Mouse (Mus musculus) spleen, adult 18-20 months (tissue): ENCODE measurements around the gene Cmss1.

Experiments used
- DNase-seq, 2 experiments: peaks; one replicate each; pipeline ENCODE4 v3.0.0; 2022; ENCODE audit warnings: mixed read lengths in 2 of 2

Gene Cmss1

DNA sequence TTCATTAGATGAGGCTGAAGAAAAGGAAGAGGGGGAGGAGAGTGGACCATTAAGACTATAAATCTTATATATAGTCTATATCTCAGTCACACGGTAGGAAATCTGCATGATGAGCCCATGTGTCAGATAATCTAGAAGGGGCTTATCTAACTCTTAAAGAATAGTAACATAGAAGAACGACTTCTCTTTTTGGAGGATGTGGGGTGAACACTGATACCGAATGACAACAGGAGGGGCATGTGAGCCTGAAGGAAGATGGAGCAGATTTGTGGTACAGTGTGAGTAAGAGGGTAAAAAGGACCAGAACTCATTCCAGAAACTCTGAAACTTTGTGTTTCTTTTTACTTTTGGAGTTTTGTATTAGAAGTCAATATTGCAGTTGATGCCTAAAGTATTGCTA lies 97.6 kb downstream of the Cmss1 start:
- no peak for DNase-seq

DNA sequence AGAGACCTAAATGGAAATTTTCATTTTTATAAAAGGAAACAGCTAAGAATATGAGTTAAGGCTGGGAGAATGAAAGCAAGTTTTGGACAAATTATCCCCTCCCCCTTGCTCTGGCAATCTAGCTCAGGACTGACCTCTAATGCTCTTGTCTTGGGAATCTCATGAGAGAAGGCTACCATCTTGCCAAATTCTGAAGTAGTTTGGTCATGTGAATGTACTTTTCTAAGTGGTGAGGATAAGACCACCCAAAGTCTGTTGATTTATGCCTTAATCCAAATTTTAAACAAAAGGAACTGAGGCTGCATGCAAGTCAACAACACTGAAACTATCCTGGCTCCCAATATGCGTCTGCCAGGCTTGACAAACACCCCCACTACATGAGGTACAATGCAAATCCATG lies 98.3 kb downstream of the Cmss1 start:
- DNase-seq: no peak

DNA sequence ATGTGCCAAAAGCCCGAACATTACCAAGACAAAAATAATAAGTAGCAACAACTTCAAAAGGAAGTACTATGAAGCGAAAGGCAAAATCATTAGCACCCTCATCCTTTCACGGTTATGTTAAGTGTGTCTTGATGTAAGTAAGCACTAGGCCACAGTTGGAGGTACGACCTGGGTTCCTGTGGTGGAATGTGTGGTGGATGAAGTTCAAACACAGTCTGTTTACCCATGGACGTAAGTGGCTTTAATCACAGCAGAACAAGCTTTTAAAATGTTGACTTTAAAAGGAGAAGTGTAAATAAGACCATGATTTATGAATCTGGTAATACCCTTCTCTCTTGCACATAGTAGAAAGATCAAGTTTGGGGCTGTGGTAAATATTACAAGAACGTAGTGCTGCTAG lies 100.5 kb downstream of the Cmss1 start:
- DNase-seq: no peak

DNA sequence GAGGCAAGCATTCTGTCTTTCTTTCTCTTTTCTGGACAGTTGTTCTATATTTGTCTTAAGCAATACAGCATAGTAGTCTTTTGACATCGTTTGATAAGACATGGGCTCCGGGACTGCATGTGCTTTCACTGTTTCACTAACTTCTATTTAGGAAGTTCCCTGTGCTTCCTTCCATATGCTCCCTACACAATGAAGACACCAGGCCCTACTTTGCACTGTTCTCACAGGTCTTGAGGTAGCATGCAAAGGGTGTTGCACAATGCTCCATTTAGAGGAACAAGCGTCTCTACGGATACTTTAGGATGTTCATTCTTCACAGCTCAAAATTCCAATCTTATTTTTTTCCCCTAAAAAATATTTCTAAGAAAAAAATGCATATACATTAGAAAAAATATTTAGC lies 101.9 kb downstream of the Cmss1 start:
- no peak for DNase-seq

DNA sequence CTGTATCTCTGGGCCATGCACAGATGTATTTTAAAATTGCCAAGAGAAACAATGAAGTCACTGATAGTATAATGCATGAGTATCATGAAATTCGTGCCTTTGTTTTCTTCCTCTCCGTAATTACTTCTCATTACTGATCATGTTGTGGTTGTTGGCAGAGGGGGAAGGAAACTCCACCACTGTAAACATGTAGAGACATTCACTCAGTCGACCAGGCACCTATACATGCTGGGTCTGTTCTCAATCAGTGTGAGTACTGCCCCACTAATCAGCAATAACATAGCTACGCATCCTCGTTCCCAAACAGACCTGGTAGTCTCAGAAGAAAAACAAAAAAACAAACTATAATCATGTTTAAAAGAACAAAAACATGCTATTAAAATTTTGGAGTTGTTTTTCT lies 103.9 kb downstream of the Cmss1 start:
- no peak for DNase-seq

DNA sequence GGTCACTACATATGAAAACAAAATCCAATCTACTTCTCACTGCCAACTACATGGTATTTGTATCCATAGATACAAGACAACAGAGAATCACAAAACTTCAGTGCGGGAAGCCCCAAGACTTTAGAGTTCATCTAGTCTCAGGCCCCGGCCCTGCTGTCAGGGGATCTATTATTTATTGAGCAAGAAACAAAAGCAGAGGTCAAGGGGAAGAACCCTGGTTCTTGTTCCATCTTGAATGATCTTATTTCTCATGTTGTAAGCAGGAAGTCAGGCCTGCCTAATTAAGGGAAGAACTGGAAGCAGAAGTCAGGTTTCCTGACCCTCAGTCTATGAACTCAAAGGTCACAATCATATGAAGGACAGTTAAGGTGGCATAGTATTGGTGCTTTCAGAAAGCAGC lies 104.4 kb downstream of the Cmss1 start:
- no peak for DNase-seq

DNA sequence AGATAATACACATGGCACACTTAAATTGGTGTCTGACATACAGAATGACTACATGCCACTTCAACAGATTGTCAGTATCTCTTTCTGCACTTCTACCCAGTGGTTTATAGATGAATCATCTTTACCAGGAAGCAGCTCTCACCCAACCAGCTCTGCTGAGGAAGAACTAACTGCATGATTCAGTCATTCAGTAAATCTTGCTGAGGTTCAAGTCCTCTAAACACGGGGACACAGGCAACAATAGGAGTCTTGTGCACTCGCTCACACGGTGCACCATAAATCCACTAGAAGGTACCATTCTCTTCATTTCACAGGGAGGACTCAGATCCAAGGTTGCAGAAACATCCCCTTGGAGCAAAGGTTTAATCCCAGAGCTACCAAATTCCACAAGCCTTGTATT lies 105.8 kb downstream of the Cmss1 start:
- no peak for DNase-seq

DNA sequence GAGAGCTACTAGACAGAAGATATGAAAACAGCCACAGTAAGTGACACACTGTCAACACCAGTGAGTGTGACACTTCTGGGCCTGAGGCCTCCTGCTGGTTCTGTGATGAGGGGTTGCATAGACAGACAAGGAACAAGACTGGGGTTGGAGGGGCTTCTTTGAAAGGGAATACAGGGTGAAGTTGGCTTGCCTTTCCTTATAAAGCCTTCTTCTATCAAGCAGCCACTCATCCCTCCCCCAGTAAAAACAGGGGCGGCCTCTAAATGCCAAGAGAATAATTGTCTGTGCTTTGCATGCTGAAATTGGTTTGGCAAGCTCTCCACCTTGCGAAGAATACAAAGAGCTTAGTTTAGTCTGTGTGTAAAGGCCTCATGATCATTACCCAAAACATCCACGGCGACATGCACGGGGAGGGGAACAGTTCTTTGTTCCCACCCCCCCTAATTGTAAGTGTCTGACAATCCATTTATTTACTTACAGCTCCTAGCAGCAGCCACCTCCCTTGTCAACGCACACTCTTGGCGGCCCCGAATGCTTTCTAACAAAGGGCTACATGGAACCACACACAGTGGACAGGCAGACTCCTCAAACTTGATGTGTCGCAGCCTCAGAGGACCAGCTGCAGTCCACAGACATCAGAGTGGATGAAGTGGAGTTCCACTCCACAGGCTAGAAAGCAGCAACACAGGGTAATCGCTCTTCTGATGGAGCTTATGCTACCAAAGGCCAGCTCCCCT lies 110.1 kb downstream of the Cmss1 start:
- DNase-seq: no peak

DNA sequence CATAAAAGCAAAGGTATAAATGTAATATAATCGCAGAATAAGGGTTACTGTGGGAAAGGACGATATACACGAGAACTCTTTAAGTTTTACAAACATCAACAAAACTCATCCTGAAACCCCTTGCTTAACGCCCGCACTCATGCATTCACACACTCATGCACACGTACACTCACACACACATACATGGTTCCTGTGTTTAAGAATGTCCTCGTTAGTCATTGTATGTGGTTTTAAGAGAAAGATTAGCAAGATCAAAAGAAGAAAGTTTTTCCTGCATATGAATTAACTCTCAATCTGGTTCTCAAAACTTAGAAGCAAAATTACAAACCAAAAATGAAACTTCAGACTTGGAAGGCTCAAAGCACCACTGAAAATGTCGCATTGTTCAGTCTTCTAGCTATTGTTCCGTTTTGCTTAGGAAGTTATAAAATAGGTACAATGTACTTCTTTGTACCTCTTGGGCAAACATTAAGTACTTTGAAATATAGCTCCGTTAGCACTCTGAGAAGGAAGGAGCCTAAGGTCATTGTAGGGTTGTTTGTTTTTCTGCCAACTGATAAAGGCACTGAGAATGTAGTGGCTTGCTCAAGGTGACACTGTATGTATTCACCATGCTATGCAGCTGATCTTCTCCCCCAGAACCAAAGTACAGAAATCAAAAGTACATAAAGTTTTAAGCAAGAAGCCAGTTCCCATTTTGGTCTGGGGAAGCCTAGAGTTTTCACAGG lies 111.0 kb downstream of the Cmss1 start:
- no peak for DNase-seq

DNA sequence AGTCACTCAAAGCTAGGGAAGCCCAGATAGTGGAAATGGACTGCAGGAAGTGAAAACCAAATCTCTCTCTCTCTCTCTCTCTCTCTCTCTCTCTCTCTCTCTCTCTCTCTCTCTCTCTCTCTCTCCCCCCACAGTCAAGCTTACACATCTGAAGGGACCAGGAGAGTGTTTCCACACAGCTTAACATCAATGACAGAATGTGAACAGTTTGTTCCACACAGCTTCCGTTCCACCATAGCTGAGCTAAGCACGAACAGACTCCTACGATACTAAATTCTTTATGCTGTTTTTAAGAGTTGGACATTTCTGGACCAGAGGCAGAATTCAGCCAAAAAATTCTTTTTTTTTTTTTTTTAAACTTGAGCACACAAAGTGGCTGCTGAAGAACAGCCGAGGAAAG lies 114.8 kb downstream of the Cmss1 start:
- DNase-seq: no peak

DNA sequence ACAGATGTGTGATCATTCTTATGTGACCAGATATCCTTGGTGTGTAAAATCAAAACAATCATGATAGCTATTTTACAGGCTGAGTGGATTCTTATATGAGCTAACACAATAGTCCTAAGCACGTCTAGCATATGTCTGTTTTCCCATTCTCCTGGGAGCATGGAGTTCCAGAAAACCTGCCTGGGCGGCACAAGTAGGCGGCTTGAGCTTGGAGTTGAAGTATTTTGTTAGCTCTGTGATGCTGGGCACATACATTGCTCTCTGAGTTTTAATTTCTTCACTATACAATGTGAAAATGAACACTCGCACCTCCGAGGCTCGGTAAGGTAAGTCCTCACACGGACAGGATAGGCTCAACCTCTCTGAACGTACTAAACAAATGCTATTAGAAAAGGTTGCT lies 116.0 kb downstream of the Cmss1 start:
- no peak for DNase-seq

DNA sequence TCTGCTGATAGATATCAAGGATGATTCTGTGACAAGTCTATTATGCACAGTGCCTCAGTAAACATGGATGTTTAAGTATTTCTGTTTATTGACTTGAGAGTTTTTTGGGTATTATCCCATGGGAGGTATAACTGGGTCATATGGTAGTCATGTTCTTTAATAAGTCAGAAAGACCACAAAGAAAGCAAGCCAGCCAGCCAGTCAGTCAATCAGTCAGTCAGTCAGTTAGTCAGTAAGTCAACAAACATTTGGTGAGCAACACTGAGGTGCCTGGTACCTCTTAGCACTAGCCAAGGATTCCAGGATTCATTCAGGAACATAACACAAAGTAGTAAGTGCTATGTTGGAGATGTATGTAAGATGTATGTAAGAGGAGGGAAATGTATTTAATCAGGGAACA lies 118.0 kb downstream of the Cmss1 start:
- DNase-seq: no peak

DNA sequence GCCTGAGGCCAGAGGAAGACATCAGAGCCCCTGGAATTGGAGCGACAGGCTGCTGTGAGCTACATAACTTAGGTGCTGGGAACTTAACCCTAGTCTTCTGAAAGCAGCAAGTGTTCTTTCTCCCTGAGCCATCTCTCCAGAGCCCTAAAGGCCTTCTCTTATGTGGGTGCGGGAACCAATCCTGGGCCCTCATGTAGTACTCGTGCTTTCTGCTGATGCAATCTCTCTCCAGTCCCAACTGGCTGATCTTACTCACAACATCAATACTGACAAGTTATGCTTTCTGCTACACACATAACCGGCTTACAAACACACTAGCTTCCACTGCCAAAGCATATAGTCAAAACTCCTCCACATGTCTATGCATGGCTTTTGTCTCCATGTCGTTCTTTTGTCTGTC lies 120.4 kb downstream of the Cmss1 start:
- DNase-seq: no peak

DNA sequence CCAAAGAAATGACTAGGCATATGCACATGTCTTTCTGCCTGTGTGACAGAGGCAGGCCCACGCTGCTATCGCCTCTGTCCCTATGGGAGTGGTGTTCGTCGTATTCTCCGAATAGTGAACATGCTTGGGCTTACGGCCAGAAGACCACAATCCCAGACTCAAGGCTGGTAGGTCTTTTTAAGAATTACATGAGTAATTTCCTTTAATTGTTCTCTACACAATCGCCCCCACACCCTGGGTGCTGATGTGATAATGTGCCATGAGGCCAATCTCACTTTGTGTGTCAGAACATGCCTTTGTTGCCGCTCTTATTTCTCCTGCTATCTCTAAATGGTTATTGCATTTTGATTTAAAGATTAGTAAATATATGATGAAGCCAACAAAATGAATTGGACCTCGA lies 121.4 kb downstream of the Cmss1 start:
- DNase-seq: no peak

DNA sequence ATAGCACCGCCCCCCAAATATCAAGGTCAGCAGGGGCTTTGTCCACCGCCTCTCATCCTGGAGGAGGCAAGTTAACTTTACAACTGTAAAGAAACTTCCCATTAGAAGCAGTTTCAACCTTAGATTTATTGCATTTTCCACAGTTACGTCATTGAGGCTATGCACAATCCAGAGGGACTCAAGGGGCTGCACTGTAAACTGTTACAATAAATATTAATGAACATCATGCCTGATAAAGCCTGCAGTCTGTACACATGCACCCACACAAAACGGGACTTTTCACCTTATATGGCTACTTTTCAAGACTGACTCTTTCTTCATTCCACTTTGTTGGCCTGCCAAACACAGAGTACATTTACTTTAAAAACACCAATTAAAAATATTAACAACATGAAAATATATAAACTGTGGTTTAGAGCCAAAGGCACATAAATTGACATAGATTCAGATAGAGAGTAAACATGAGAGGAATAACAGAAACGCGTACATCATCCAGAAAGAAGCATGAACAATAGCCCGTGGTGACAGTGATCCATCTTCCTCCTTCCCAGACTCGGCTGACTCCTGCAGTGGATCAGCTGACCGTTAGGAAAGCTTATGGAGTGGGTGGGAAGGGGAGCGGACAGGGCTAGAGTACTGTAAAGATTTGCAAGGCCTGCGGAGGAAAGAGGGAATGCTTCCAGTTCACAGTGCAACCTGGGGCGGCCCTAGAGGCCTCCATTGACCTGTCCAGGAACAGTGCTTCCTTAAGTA lies 122.4 kb downstream of the Cmss1 start:
- DNase-seq: no peak

DNA sequence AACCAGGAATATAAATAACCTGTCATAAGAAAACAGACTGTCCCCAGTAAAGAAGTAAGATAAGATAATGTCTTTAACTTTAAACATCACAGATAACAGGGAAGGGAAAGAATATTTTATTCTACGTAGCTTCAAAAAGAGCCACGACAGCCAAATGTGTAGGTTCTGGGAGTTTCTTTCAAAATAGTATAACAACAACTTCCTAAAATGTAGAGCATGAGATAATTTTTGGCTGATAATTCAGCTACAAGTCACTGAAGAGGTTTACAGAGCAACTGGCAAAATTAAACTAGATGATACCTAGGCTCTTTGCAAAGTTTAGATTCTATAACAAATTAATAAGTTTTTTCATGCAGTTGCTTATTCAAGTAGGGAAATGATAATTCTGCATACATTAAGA lies 123.2 kb downstream of the Cmss1 start:
- no peak for DNase-seq

DNA sequence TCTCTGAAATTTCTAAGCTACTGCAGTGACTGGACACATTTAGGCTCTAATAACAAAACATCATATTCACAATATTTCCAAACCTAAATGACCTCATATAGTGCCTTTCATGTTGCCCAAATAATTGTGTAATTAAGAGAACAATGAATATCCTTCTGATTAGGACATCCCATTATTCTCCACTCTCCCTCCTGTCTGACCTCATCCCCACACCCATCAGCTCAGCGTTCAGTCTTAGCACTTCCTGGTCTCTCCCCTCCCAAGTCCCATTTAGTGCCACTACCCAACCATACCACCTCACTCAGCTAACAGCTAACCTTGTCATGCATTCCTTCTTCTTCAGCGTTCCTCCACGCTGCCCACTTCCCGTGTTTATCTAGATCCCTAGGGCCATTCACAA lies 123.8 kb downstream of the Cmss1 start:
- DNase-seq: no peak

DNA sequence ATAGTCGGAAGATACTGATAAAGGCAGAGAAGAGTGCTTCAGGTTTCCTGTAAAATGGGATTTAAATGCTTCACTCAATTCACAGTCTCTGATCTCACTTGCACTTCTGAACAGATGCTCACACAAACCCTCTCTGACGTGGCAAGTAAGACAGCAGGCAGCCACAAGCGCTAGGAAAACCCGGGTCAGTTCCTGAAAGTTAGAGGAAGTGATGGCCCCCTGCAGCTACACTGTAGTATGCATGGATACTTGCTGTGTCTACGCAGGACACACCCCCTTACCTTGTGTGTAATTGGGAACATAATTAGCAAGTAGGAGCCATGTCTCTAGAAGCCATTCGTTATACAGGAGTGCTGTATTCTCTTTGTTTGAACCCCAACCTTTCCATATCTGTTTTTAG lies 124.4 kb downstream of the Cmss1 start:
- DNase-seq: no peak

DNA sequence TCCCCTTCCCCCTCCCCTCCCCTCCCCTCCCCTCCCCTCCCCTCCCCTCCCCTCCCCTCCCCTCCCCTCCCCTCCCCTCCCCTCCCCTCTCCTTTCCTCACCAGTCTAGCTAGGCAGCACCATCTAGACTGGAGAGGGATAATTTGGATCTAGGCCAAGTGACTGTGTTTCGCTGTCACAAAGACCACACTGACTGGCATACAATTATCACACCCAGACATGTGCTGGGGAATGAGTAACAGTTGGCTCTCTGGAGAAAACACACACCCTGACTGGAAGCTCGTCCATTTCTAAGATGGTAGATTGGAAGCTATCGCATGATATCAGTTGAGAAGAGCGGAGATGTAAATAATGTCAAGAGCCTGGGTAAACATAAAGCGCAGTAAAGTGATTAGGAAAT lies 126.9 kb downstream of the Cmss1 start:
- DNase-seq: no peak

DNA sequence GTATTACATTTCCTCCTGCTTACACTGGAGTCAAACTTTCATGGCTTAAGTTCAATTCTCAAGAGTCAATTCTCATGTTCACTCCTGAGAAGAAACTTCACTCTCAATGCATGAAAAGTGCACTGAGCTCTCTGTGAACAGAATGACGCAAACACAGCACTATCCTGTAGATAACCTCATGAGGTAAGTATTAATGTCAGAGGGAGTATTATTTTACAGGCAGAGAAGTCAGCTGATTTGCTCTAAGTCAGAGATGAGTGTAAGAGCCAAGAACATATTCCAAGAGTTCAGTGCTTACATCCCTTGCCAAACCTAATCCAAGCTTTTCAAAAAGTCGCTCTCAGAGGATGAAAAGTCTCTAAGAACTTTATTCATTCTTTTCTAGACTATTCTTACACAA lies 128.2 kb downstream of the Cmss1 start:
- DNase-seq: no peak

DNA sequence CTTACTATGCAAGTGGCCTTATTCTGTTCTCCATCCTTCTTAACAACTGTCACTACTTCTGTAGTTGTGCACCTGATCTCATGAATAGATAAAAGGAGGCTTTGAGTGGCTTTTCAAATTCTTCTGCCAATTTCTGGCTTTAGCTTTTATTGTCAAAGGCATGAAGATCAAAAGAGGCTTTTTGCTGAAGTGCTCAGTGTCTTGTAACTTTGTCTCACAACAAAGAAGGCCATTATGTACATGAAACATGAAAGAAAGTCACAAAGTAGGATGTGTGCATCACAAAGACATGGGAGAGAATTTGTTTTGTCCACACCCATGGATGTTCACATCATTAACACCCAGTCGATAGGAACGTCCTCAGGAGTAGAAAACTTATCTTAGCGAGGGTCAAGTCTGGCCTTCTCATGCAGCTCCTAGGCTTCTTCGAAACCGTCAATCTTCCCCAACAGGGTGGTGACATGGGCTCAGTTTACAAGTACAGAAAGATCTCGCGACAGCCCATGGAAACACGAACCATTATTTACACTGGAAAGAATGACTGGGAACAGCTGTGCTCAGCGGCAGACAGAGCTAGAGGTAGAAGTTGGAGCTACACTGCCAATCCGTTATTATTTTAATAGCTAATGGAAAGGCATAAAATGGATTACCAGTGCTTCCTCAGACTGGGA lies 133.1 kb downstream of the Cmss1 start:
- DNase-seq: no peak

DNA sequence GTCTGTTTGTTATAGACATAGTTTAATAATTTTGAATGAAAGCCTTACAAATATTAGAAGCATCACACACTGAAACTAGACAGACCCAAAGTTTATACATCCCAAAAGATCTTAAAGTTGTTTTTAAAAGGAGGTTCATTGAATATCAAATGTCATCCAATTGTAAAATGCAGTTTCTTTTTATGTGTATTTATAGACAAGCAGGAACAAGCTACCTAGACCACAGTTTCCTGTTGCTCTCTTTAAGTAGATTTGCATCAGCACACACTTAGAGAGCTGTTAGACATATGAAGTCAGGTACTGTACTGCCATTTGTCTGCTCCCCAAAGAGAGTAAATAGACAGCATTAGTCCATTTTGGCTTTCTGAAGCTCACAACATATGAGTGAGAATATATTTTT lies 135.6 kb downstream of the Cmss1 start:
- no peak for DNase-seq

DNA sequence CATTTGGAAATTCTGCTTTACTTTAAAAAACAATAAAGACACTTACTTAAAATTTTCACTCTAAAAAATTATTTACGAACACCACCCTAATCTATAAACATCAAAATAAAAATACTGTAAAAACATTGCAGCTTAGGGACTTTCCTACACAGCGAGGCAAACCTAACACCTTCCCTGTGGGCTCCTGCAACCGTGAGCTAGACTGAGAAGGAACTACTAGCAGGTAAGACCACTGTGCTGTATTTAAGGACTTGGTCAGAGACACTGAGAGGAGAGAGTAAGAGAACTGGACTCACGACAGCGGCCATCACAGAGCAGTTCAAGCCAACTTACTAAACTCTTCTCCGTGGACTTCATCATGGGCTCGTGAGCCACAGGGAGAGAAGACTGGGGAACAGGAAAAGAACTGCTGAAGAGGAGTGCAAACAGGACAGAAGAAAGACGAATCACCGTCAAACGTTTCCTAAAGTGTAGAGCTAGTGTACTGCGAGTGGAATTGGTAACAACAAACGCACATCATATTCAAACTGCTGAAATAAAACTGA lies 136.3 kb downstream of the Cmss1 start:
- no peak for DNase-seq
